ENCODE assay signal across 28 mouse cellular contexts in the genomic region with DNA sequence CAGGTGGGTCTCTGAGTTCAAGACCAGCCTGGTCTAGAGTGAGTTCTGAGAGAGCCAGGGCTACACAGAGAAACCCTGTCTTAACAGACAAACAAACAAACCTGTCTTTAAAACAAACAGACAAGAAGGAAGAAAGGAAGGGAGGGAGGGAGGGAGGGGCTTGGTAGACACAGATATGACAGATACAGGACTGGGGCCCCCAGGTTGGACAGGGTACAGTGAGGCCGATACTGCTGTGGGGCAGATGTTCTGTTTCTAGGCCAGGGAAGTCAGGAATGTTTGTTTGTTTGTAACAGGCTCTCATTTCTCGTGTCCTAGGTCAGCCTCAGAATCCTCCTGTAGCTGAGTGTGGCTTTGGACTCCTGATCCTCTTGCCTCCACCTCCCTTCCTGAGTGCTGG. TPM values are rescaled to one million over a fixed set of nuclear protein-coding genes. Genes with fewer than 3 reads are reported as not detected.
DNase-seq lines count a peak whose midpoint lies in the region; ATAC-seq lines count a peak whose summit lies in the region.
"Had no signal": no experiment of that assay in that cellular context is flagged by ENCODE, and none has a peak within 500 bp of the region (broad histone marks: within the 10 kb centered on the region; RNA-seq: fewer than 3 reads in every experiment).

No protein-coding gene starts in this region.

- H3K36me3 ChIP-seq in heart, embryonic 10.5 days = peaks cover 71% of the 10 kb centered on the region
- peaks cover 21% of the 10 kb centered on the region for H3K36me3 ChIP-seq in liver, embryonic 11.5 days (ENCODE audit: control insufficient read depth, insufficient read depth, low read length)
- peaks cover 72% of the 10 kb centered on the region for H3K36me3 ChIP-seq in liver, embryonic 12.5 days
- H3K36me3 ChIP-seq in liver, embryonic 15.5 days (replicated peaks) = peaks cover 52% of the 10 kb centered on the region

- peaks cover 23% of the 10 kb centered on the region for H3K4me1 ChIP-seq in heart, embryonic 10.5 days
- peaks cover 30% of the 10 kb centered on the region for H3K4me1 ChIP-seq in liver, embryonic 11.5 days (replicated peaks; ENCODE audit: control insufficient read depth, insufficient read depth, low read length)
- H3K4me1 ChIP-seq in liver, embryonic 12.5 days = peaks cover 75% of the 10 kb centered on the region
- peaks cover 60% of the 10 kb centered on the region for H3K4me1 ChIP-seq in liver, embryonic 15.5 days (replicated peaks)

- H3K27ac ChIP-seq in heart, embryonic 10.5 days = peak overlapping the region; percentile 37; the same call in 1 of the 2 replicates
- H3K27ac ChIP-seq in liver, embryonic 11.5 days (ENCODE audit: low read depth, low read length) = peak overlapping the region; percentile 64
- peak overlapping the region; percentile 78 for H3K27ac ChIP-seq in liver, embryonic 12.5 days
- peak overlapping the region; percentile 64 for H3K27ac ChIP-seq in liver, embryonic 15.5 days (replicated peaks)
- H3K27ac ChIP-seq: forebrain, embryonic 12.5 days; forebrain, embryonic 15.5 days; gastrocnemius, adult 2 months; heart, embryonic 15.5 days; hindbrain, embryonic 10.5 days; hindbrain, embryonic 13.5 days; intestine, embryonic 15.5 days had no signal

- ATAC-seq in liver, embryonic 11.5 days (replicated peaks; ENCODE audit: low FRiP score) = peak; percentile 78
- peak; percentile 81 for ATAC-seq in liver, embryonic 12.5 days
- peak; percentile 50; the same call in 1 of the 2 replicates for ATAC-seq in liver, embryonic 15.5 days (ENCODE audit: insufficient read depth)
- ATAC-seq: CD4-positive, CD25-positive, alpha-beta regulatory T cell, adult 4 months; forebrain, embryonic 15.5 days; hindbrain, embryonic 16.5 days; intestine, embryonic 15.5 days had no signal

- H3K9ac ChIP-seq in liver, embryonic 11.5 days (ENCODE audit: low read depth, low read length) = peak overlapping the region; percentile 35
- H3K9ac ChIP-seq in liver, embryonic 12.5 days = peak overlapping the region; percentile 50
- H3K9ac ChIP-seq in liver, embryonic 15.5 days = peak overlapping the region; percentile 33; the same call in 1 of the 2 replicates
- H3K9ac ChIP-seq: forebrain, embryonic 12.5 days; forebrain, embryonic 15.5 days; heart, embryonic 15.5 days; hindbrain, embryonic 13.5 days; intestine, embryonic 15.5 days had no signal

- no peaks in the 10 kb centered on the region for H3K9me3 ChIP-seq in heart, embryonic 10.5 days
- no peaks in the 10 kb centered on the region for H3K9me3 ChIP-seq in liver, embryonic 11.5 days (ENCODE audit: control insufficient read depth, low read length)
- no peaks in the 10 kb centered on the region for H3K9me3 ChIP-seq in liver, embryonic 12.5 days (replicated peaks)
- no peaks in the 10 kb centered on the region for H3K9me3 ChIP-seq in liver, embryonic 15.5 days (replicated peaks)
- H3K9me3 ChIP-seq: forebrain, embryonic 12.5 days; forebrain, embryonic 15.5 days; heart, embryonic 15.5 days; hindbrain, embryonic 10.5 days; hindbrain, embryonic 13.5 days; intestine, embryonic 15.5 days had no signal

- peak overlapping the region; percentile 53 for H3K4me2 ChIP-seq in liver, embryonic 11.5 days
- peak overlapping the region; percentile 57 for H3K4me2 ChIP-seq in liver, embryonic 12.5 days
- peak overlapping the region; percentile 54 for H3K4me2 ChIP-seq in liver, embryonic 15.5 days
- H3K4me2 ChIP-seq: forebrain, embryonic 12.5 days; forebrain, embryonic 15.5 days; heart, embryonic 15.5 days; hindbrain, embryonic 13.5 days; intestine, embryonic 15.5 days had no signal

- H3K4me3 ChIP-seq in heart, embryonic 10.5 days = no peak overlapping the region
- H3K4me3 ChIP-seq in liver, embryonic 11.5 days (ENCODE audit: low read depth, low read length) = peak overlapping the region; percentile 20; the same call in 1 of the 2 replicates
- peak overlapping the region; percentile 22; the same call in 1 of the 2 replicates for H3K4me3 ChIP-seq in liver, embryonic 12.5 days
- no peak overlapping the region for H3K4me3 ChIP-seq in liver, embryonic 15.5 days (replicated peaks)
- H3K4me3 ChIP-seq: forebrain, embryonic 12.5 days; forebrain, embryonic 15.5 days; gastrocnemius, adult 2 months; heart, embryonic 15.5 days; hindbrain, embryonic 10.5 days; hindbrain, embryonic 13.5 days; intestine, embryonic 15.5 days had no signal

- no peak for DNase-seq in heart, embryonic 10.5 days (ENCODE audit: low spot score)
- DNase-seq in heart, adult 9 months (ENCODE audit: low spot score in 2 of 2) = no peak
- DNase-seq in liver, embryonic 11.5 days (ENCODE audit: low spot score) = no peak
- DNase-seq in left cerebral cortex, adult 18-20 months (ENCODE audit: low spot score in 2 of 2) = no peak
- no peak for DNase-seq in spleen, adult 12 weeks (ENCODE audit: low spot score)
- DNase-seq: adrenal gland, adult 2 months; adrenal gland, postnatal 14 days; cerebellum, adult 11 months; cerebellum, adult 2 months; cerebellum, adult 9-11 months; cerebellum, postnatal 25 days; gastrocnemius, adult 2 months; gastrocnemius, postnatal 14 days; heart, adult 11 months; heart, postnatal 10 days; heart, postnatal 36 days had no signal

- H3K27me3 ChIP-seq in heart, embryonic 10.5 days (ENCODE audit: insufficient read depth, poor library complexity, severe bottlenecking) = peaks cover 13% of the 10 kb centered on the region
- peaks cover 3% of the 10 kb centered on the region; the same call in 1 of the 2 replicates for H3K27me3 ChIP-seq in liver, embryonic 11.5 days (replicated peaks; ENCODE audit: control insufficient read depth, insufficient read depth, low read length)
- peaks cover 12% of the 10 kb centered on the region for H3K27me3 ChIP-seq in liver, embryonic 12.5 days (replicated peaks)
- peaks cover 12% of the 10 kb centered on the region for H3K27me3 ChIP-seq in liver, embryonic 15.5 days
- H3K27me3 ChIP-seq: heart, embryonic 15.5 days; intestine, embryonic 15.5 days had no signal

- 77% methylated on average over 2 of the region's 2 CpGs for WGBS in heart, embryonic 10.5 days
- WGBS in liver, embryonic 11.5 days = 54% methylated on average over 2 of the region's 2 CpGs
- WGBS in liver, embryonic 12.5 days (ENCODE audit: insufficient replicate concordance) = 15% methylated on average over 2 of the region's 2 CpGs
- 13% methylated on average over 2 of the region's 2 CpGs for WGBS in liver, embryonic 15.5 days (ENCODE audit: insufficient replicate concordance)

RNA-seq across cellular contexts. Expression of a gene that starts 4.7 kb away (rescaled TPM):
- polyA plus RNA-seq in heart, embryonic 10.5 days (2016; fragmentation: Nextera tagmentation; extraction: Ambion mirVana) = 4.8 and 7.0 TPM in 2 replicates
- polyA plus RNA-seq in liver, embryonic 11.5 days (2014; fragmentation: Nextera tagmentation; extraction: Ambion mirVana) = 3.6 and 6.3 TPM in 2 replicates
- polyA plus RNA-seq in liver, embryonic 12.5 days (2016; fragmentation: Nextera tagmentation; extraction: Ambion mirVana) = 5.0 and 6.6 TPM in 2 replicates
- 14.7 and 15.8 TPM in 2 replicates for polyA plus RNA-seq in liver, embryonic 15.5 days (2015; fragmentation: Nextera tagmentation; extraction: Ambion mirVana)
- total RNA-seq in left cerebral cortex, adult 18-20 months (2021) = 1 to 10 TPM in 1 of 2 experiments, not detected in 1; 1.3 TPM
- total RNA-seq: common myeloid progenitor, adult 5-6 weeks; gastrocnemius, postnatal 14 days; heart, postnatal 36 days had no signal
- polyA plus RNA-seq: C2C12; CD4-positive, CD25-positive, alpha-beta regulatory T cell, adult 4 months had no signal

RNA-seq across cellular contexts. Expression of a gene that starts 5.3 kb away (rescaled TPM):
- polyA plus RNA-seq in heart, embryonic 10.5 days (2016; fragmentation: Nextera tagmentation; extraction: Ambion mirVana) = 186 and 201 TPM in 2 replicates
- polyA plus RNA-seq in liver, embryonic 11.5 days (2014; fragmentation: Nextera tagmentation; extraction: Ambion mirVana) = 200 and 208 TPM in 2 replicates
- polyA plus RNA-seq in liver, embryonic 12.5 days (2016; fragmentation: Nextera tagmentation; extraction: Ambion mirVana) = 118 and 120 TPM in 2 replicates
- polyA plus RNA-seq in liver, embryonic 15.5 days (2015; fragmentation: Nextera tagmentation; extraction: Ambion mirVana) = 76.2 and 79.0 TPM in 2 replicates
- 10 to 100 TPM; 95.1 to 98.8 TPM for total RNA-seq in left cerebral cortex, adult 18-20 months (2021)

RNA-seq across cellular contexts. Expression of a gene that starts 5.4 kb away (rescaled TPM):
- polyA plus RNA-seq in heart, embryonic 10.5 days (2016; fragmentation: Nextera tagmentation; extraction: Ambion mirVana) = 365 and 444 TPM in 2 replicates
- 601 and 617 TPM in 2 replicates for polyA plus RNA-seq in liver, embryonic 11.5 days (2014; fragmentation: Nextera tagmentation; extraction: Ambion mirVana)
- polyA plus RNA-seq in liver, embryonic 12.5 days (2016; fragmentation: Nextera tagmentation; extraction: Ambion mirVana) = 542 and 545 TPM in 2 replicates
- 253 and 277 TPM in 2 replicates for polyA plus RNA-seq in liver, embryonic 15.5 days (2015; fragmentation: Nextera tagmentation; extraction: Ambion mirVana)
- 10 to 100 TPM; 60.8 to 62.9 TPM for total RNA-seq in left cerebral cortex, adult 18-20 months (2021)

RNA-seq across cellular contexts. Expression of a gene that starts 14.2 kb away (rescaled TPM):
- polyA plus RNA-seq in heart, embryonic 10.5 days (2016; fragmentation: Nextera tagmentation; extraction: Ambion mirVana) = 119 and 130 TPM in 2 replicates
- 165 and 175 TPM in 2 replicates for polyA plus RNA-seq in liver, embryonic 11.5 days (2014; fragmentation: Nextera tagmentation; extraction: Ambion mirVana)
- 135 and 142 TPM in 2 replicates for polyA plus RNA-seq in liver, embryonic 12.5 days (2016; fragmentation: Nextera tagmentation; extraction: Ambion mirVana)
- polyA plus RNA-seq in liver, embryonic 15.5 days (2015; fragmentation: Nextera tagmentation; extraction: Ambion mirVana) = 138 and 165 TPM in 2 replicates
- total RNA-seq in left cerebral cortex, adult 18-20 months (2021) = 100 to 1,000 TPM; 124 to 136 TPM

RNA-seq across cellular contexts. Expression of a gene that starts 21.5 kb away (rescaled TPM):
- polyA plus RNA-seq in heart, embryonic 10.5 days (2016; fragmentation: Nextera tagmentation; extraction: Ambion mirVana) = 25.6 and 29.5 TPM in 2 replicates
- polyA plus RNA-seq in liver, embryonic 11.5 days (2014; fragmentation: Nextera tagmentation; extraction: Ambion mirVana) = 48.6 and 54.8 TPM in 2 replicates
- polyA plus RNA-seq in liver, embryonic 12.5 days (2016; fragmentation: Nextera tagmentation; extraction: Ambion mirVana) = 43.1 and 45.3 TPM in 2 replicates
- 32.3 and 36.9 TPM in 2 replicates for polyA plus RNA-seq in liver, embryonic 15.5 days (2015; fragmentation: Nextera tagmentation; extraction: Ambion mirVana)
- total RNA-seq in left cerebral cortex, adult 18-20 months (2021) = 10 to 100 TPM; 34.9 to 38.6 TPM

Comparison
In these comparisons a context has a peak if more than half of its experiments do, and no peak if none do; other contexts are left out.
1. H3K4me3 ChIP-seq: peak in liver, embryonic 11.5 days (single experiment) and liver, embryonic 12.5 days (single experiment); none in heart, embryonic 10.5 days (single experiment) and liver, embryonic 15.5 days (single experiment).
2. Peak in every context shown above with its lines, with median percentiles within 50 percentile points of each other: H3K27ac ChIP-seq, ATAC-seq, H3K4me2 ChIP-seq and H3K9ac ChIP-seq.